11 mouse cellular contexts compared by ENCODE assay signal in genomic region chr6:116697413-116697812, GRCm38 (mm10). TPM values are rescaled to one million over a fixed set of nuclear protein-coding genes. Genes with fewer than 3 reads are reported as not detected.
A peak's percentile ranks its signal among the peaks of the same experiment; 100 is the strongest.
DNase-seq lines count a peak whose midpoint lies in the region; ATAC-seq and TF ChIP-seq lines count a peak whose summit lies in the region.
"Had no signal": no experiment of that assay in that cellular context is flagged by ENCODE, and none has a peak within 500 bp of the region (broad histone marks: within the 10 kb centered on the region; RNA-seq: fewer than 3 reads in every experiment).

No protein-coding gene starts in this region.

- TF ChIP-seq CTCF in cerebellum, adult 2 months (IDR thresholded peaks at IDR 0.05; ENCODE audit: borderline replicate concordance, insufficient read depth, low read depth, low read length), result peak; percentile 35; the same call in 1 of the 2 replicates
- peak; percentile 51; the same call in 1 of the 2 replicates for TF ChIP-seq CTCF in liver, adult 2 months (IDR thresholded peaks at IDR 0.05; ENCODE audit: low read depth, low read length)

- H3K4me3 ChIP-seq in cerebellum, adult 2 months (replicated peaks; ENCODE audit: insufficient read depth, low read depth, low read length), result no peak overlapping the region
- no peak overlapping the region for H3K4me3 ChIP-seq in liver, adult 2 months (ENCODE audit: insufficient read depth, low read depth, low read length)
- H3K4me3 ChIP-seq in liver, embryonic 12.5 days, result no peak overlapping the region
- H3K4me3 ChIP-seq: forebrain, embryonic 12.5 days had no signal

- H3K36me3 ChIP-seq in liver, adult 2 months (ENCODE audit: control insufficient read depth, insufficient read depth, low read length), result no peaks in the 10 kb centered on the region
- H3K36me3 ChIP-seq in liver, embryonic 12.5 days, result no peaks in the 10 kb centered on the region
- H3K36me3 ChIP-seq: forebrain, embryonic 12.5 days had no signal

- no peak for TF ChIP-seq POLR2A in cerebellum, adult 2 months (IDR thresholded peaks at IDR 0.05; ENCODE audit: borderline replicate concordance, insufficient read depth, low read length)
- TF ChIP-seq POLR2A in liver, adult 2 months (IDR thresholded peaks at IDR 0.05; ENCODE audit: extremely low read depth, insufficient read depth, low read length), result no peak

- no peak overlapping the region for H3K9ac ChIP-seq in liver, adult 2 months (ENCODE audit: low read depth, low read length)
- no peak overlapping the region for H3K9ac ChIP-seq in liver, embryonic 12.5 days
- H3K9ac ChIP-seq: forebrain, embryonic 12.5 days had no signal

- H3K4me2 ChIP-seq in liver, embryonic 12.5 days, result no peak overlapping the region
- H3K4me2 ChIP-seq: forebrain, embryonic 12.5 days had no signal

- no peaks in the 10 kb centered on the region for H3K27me3 ChIP-seq in cerebellum, adult 2 months (ENCODE audit: control insufficient read depth, insufficient read depth, low read length)
- H3K27me3 ChIP-seq in liver, adult 2 months (ENCODE audit: control insufficient read depth, insufficient read depth, low read length), result no peaks in the 10 kb centered on the region
- H3K27me3 ChIP-seq in liver, embryonic 12.5 days (replicated peaks), result no peaks in the 10 kb centered on the region
- H3K27me3 ChIP-seq: forebrain, embryonic 12.5 days had no signal

- ATAC-seq in liver, embryonic 12.5 days, result no peak
- 0 out of 2 replicates have a peak, but pooled peaks have one; percentile 14 for ATAC-seq in megakaryocyte-erythroid progenitor cell, adult 5-6 weeks (replicated peaks; ENCODE audit: low FRiP score, low TSS enrichment, poor library complexity, severe bottlenecking)
- no peak for ATAC-seq in cerebellum, adult (ENCODE audit: insufficient number of reproducible peaks, low FRiP score, low TSS enrichment)

- no peaks in the 10 kb centered on the region for H3K79me2 ChIP-seq in liver, adult 2 months (ENCODE audit: control insufficient read depth, insufficient read depth, low read length)

- no peaks in the 10 kb centered on the region for H3K4me1 ChIP-seq in cerebellum, adult 2 months (ENCODE audit: control insufficient read depth, insufficient read depth, low read length)
- no peaks in the 10 kb centered on the region for H3K4me1 ChIP-seq in liver, adult 2 months (ENCODE audit: control insufficient read depth, insufficient read depth, low read length)
- no peaks in the 10 kb centered on the region for H3K4me1 ChIP-seq in liver, embryonic 12.5 days
- H3K4me1 ChIP-seq: forebrain, embryonic 12.5 days had no signal

- 47% methylated on average over 2 of the region's 2 CpGs for WGBS in cerebellum, adult 2 months
- WGBS in liver, adult 2 months, result 38% methylated on average over 2 of the region's 2 CpGs
- WGBS in liver, embryonic 12.5 days (ENCODE audit: insufficient replicate concordance), result 30% methylated on average over 2 of the region's 2 CpGs

- no peaks in the 10 kb centered on the region for H3K9me3 ChIP-seq in liver, embryonic 12.5 days (replicated peaks)
- H3K9me3 ChIP-seq: forebrain, embryonic 12.5 days had no signal

- H3K27ac ChIP-seq in cerebellum, adult 2 months (ENCODE audit: insufficient read depth, low read length), result no peak overlapping the region
- H3K27ac ChIP-seq in liver, adult 2 months (replicated peaks; ENCODE audit: insufficient read depth, low read depth, low read length), result no peak overlapping the region
- H3K27ac ChIP-seq in liver, embryonic 12.5 days, result no peak overlapping the region
- H3K27ac ChIP-seq: forebrain, embryonic 12.5 days had no signal

- no peak for DNase-seq in cerebellum, adult 2 months
- DNase-seq in cerebellum, postnatal 4 days (ENCODE audit: low spot score in 2 of 2), result no peak
- peak; percentile 23 for DNase-seq in liver, adult 2 months (ENCODE audit: extremely low read depth, low read depth, low spot score)
- peak; percentile 59 for DNase-seq in R1 (ENCODE audit: low read depth, low spot score)
- DNase-seq in right cerebral cortex, postnatal 25 days, result no peak
- DNase-seq: heart, postnatal 10 days; thymus, postnatal 14 days had no signal

RNA-seq across cellular contexts. Expression of gene Tmem72, which starts 19.3 kb away (rescaled TPM):
- polyA plus RNA-seq in cerebellum, adult 2 months (2012; rRNA removed), result 0.77 and 1.5 TPM in 2 replicates
- total RNA-seq in liver, adult 2 months (2014; rRNA removed), result 0.09 and 0.13 TPM in 2 replicates
- polyA plus RNA-seq in liver, adult 2 months (2012; rRNA removed), result under 0.01 TPM in 1 of 2 replicates, not detected in the other
- polyA plus RNA-seq in liver, embryonic 12.5 days (2016; fragmentation: Nextera tagmentation; extraction: Ambion mirVana), result 0.01 and 0.02 TPM in 2 replicates
- total RNA-seq in megakaryocyte-erythroid progenitor cell, adult 5-6 weeks (2014; fragmentation: Nextera tagmentation), result 0.11 and 0.27 TPM in 2 replicates
- under 0.01 and 0.09 TPM in 2 replicates for total RNA-seq in megakaryocyte-erythroid progenitor cell, adult 5-6 weeks (2017)

RNA-seq across cellular contexts. Expression of gene Rassf4, which starts 23.7 kb away (rescaled TPM):
- polyA plus RNA-seq in cerebellum, adult 2 months (2012; rRNA removed), result 10.3 and 12.9 TPM in 2 replicates
- total RNA-seq in liver, adult 2 months (2014; rRNA removed), result 3.1 and 3.6 TPM in 2 replicates
- 1.3 and 2.2 TPM in 2 replicates for polyA plus RNA-seq in liver, adult 2 months (2012; rRNA removed)
- polyA plus RNA-seq in liver, embryonic 12.5 days (2016; fragmentation: Nextera tagmentation; extraction: Ambion mirVana), result 3.3 and 4.0 TPM in 2 replicates
- total RNA-seq in megakaryocyte-erythroid progenitor cell, adult 5-6 weeks (2014; fragmentation: Nextera tagmentation), result 2.0 and 2.4 TPM in 2 replicates
- 3.3 and 5.4 TPM in 2 replicates for total RNA-seq in megakaryocyte-erythroid progenitor cell, adult 5-6 weeks (2017)

RNA-seq across cellular contexts. Expression of gene Depp1, which starts 47.0 kb away (rescaled TPM):
- polyA plus RNA-seq in cerebellum, adult 2 months (2012; rRNA removed), result 0.84 and 1.00 TPM in 2 replicates
- total RNA-seq in liver, adult 2 months (2014; rRNA removed), result 125 and 199 TPM in 2 replicates
- polyA plus RNA-seq in liver, adult 2 months (2012; rRNA removed), result 210 and 244 TPM in 2 replicates
- polyA plus RNA-seq in liver, embryonic 12.5 days (2016; fragmentation: Nextera tagmentation; extraction: Ambion mirVana), result 2.2 and 3.3 TPM in 2 replicates
- total RNA-seq in megakaryocyte-erythroid progenitor cell, adult 5-6 weeks (2014; fragmentation: Nextera tagmentation), result not detected in 2 replicates
- total RNA-seq in megakaryocyte-erythroid progenitor cell, adult 5-6 weeks (2017), result not detected in 2 replicates

Comparison
In these comparisons a context has a peak if more than half of its experiments do, and no peak if none do; other contexts are left out.
1. RNA of gene Depp1, which starts 47.0 kb away (polyA plus RNA-seq): 210 to 244 TPM in liver, adult 2 months; 2.2 to 3.3 TPM in liver, embryonic 12.5 days and 0.84 to 1.00 TPM in cerebellum, adult 2 months; every median in the first group is over 10 times any median in the second.
2. DNase-seq: peak in liver, adult 2 months (single experiment) and R1 (single experiment); none in cerebellum, adult 2 months (0 of 2), cerebellum, postnatal 4 days (0 of 2) and right cerebral cortex, postnatal 25 days (single experiment).